Mouse (Mus musculus): ENCODE measurements around the gene Ankrd11. TPM values are rescaled to one million over a fixed set of nuclear protein-coding genes. Genes with fewer than 3 reads are reported as not detected.

The Ankrd11 gene
- polyA plus RNA-seq, 2 experiments, result 65.3 to 83.7 TPM

DNA sequence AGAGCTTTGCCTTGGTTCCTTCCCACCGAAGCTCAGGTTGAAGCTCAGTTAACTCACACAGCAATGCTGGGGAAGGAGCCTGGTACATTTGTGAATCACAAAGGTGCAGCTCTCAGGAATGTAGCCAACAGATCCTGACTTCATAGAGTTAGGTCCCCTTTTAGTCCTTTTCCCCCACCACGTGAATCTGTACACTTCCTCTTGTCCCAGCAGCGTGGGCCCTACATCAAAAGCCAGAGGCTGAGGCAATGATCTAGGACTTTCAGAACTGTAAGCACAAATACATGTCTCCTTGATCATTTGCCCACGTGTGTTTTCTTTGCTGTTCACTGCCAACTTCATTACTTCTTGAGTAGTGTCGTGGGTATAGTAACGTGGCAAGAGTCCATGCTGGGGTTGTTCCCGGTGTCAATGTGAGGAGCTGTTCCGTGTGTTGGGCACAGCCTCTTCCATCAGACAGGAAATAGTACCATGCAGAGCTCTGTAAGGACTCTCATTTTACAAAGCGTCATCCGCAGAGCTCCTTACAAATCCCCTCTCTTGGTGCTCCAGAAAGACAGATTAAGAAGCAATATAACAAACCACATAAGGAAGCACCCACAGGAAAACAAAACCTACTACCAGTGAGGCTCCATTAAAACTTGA is 62.1 kb downstream of the Ankrd11 start:
- Histone ChIP-seq H3K27ac (replicated peaks; ENCODE audit: low read depth, low read length) (no peak overlapping the region), H3K9ac (ENCODE audit: low read depth, low read length, severe bottlenecking) (no peak overlapping the region), H3K36me3 (ENCODE audit: control insufficient read depth, insufficient read depth, low read length) (no peaks in the 10 kb centered on the region), H3K4me1 (ENCODE audit: control insufficient read depth, insufficient read depth, low read length) (peaks cover 25% of the 10 kb centered on the region), H3K4me3 (replicated peaks; ENCODE audit: low read length) (no peak overlapping the region), H3K27me3 (ENCODE audit: control insufficient read depth, insufficient read depth, low read length) (no peaks in the 10 kb centered on the region), H3K4me2 (replicated peaks; ENCODE audit: low read depth, low read length, severe bottlenecking) (no peak overlapping the region), H3K9me3 (ENCODE audit: control insufficient read depth, low read length) (no peaks in the 10 kb centered on the region)
- DNase-seq (ENCODE audit: low spot score) (no peak), ATAC-seq (ENCODE audit: low FRiP score, low read depth) (no peak)
- TF ChIP-seq POLR2A (IDR thresholded peaks at IDR 0.05; ENCODE audit: borderline replicate concordance, extremely low read depth, insufficient read depth, insufficient read length), result no peak
- 61% methylated on average over 10 of the region's 10 CpGs for WGBS

DNA sequence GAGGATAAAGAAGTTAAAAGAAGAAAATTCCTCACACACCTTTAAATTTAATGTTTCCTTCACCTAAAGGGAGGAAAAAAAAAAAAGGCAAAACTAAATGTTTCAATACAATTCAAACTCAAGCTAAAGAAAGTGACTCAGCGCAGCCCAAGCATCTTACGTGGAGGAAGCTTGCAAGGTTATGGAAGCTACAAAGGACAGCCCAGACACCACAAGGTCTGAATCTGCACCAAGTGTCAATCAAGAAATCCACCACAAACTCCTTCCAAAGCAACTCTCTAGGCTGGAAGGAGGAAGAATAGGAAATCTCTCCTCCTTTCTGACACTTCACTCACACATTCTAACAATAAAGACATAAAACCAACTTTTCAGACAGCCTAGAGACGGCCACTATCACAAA is 62.7 kb downstream of the Ankrd11 start:
- 86% methylated on average over 3 of the region's 3 CpGs for WGBS
- Histone ChIP-seq H3K9ac (ENCODE audit: low read depth, low read length, severe bottlenecking) (no peak overlapping the region), H3K4me1 (ENCODE audit: control insufficient read depth, insufficient read depth, low read length) (peaks cover 25% of the 10 kb centered on the region), H3K4me2 (replicated peaks; ENCODE audit: low read depth, low read length, severe bottlenecking) (no peak overlapping the region), H3K9me3 (ENCODE audit: control insufficient read depth, low read length) (no peaks in the 10 kb centered on the region), H3K27me3 (ENCODE audit: control insufficient read depth, insufficient read depth, low read length) (no peaks in the 10 kb centered on the region), H3K4me3 (replicated peaks; ENCODE audit: low read length) (no peak overlapping the region), H3K27ac (replicated peaks; ENCODE audit: low read depth, low read length) (no peak overlapping the region), H3K36me3 (ENCODE audit: control insufficient read depth, insufficient read depth, low read length) (peaks cover 3% of the 10 kb centered on the region; the same call in 1 of the 2 replicates)
- DNase-seq (ENCODE audit: low spot score), result no peak
- ATAC-seq (ENCODE audit: low FRiP score, low read depth), result no peak
- no peak for TF ChIP-seq POLR2A (IDR thresholded peaks at IDR 0.05; ENCODE audit: borderline replicate concordance, extremely low read depth, insufficient read depth, insufficient read length)

DNA sequence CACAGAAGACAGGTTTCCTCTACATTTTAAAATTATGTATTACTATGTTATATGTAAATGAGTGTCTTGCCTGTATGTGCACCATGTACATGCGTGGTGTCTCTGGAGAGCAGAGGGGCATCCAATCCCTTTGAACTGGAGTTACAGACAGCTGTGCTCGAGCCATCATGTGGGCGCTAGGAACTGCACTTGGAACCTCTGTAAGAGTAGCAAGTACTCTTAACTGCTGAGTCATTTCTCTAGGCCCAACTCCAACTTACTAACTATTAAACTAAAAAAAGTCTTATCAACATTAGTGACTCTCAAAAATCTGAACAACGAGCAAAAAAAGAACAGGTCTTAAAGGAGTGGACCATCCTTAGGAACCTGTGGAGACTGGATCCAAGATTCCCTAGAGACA is 66.0 kb downstream of the Ankrd11 start:
- no peak overlapping the region for H3K27ac ChIP-seq (replicated peaks; ENCODE audit: low read depth, low read length)
- no peak overlapping the region for H3K4me2 ChIP-seq (replicated peaks; ENCODE audit: low read depth, low read length, severe bottlenecking)
- ATAC-seq (ENCODE audit: low FRiP score, low read depth) (no peak), DNase-seq (ENCODE audit: low spot score) (no peak)
- no peak overlapping the region for H3K9ac ChIP-seq (ENCODE audit: low read depth, low read length, severe bottlenecking)
- TF ChIP-seq POLR2A (IDR thresholded peaks at IDR 0.05; ENCODE audit: borderline replicate concordance, extremely low read depth, insufficient read depth, insufficient read length), result no peak
- H3K27me3 ChIP-seq (ENCODE audit: control insufficient read depth, insufficient read depth, low read length), result no peaks in the 10 kb centered on the region
- WGBS, result 98% methylated on average over 4 of the region's 4 CpGs
- H3K4me1 ChIP-seq (ENCODE audit: control insufficient read depth, insufficient read depth, low read length), result peaks cover 14% of the 10 kb centered on the region
- H3K36me3 ChIP-seq (ENCODE audit: control insufficient read depth, insufficient read depth, low read length), result peaks cover 18% of the 10 kb centered on the region; the same call in 1 of the 2 replicates
- H3K4me3 ChIP-seq (replicated peaks; ENCODE audit: low read length), result no peak overlapping the region
- no peaks in the 10 kb centered on the region for H3K9me3 ChIP-seq (ENCODE audit: control insufficient read depth, low read length)

DNA sequence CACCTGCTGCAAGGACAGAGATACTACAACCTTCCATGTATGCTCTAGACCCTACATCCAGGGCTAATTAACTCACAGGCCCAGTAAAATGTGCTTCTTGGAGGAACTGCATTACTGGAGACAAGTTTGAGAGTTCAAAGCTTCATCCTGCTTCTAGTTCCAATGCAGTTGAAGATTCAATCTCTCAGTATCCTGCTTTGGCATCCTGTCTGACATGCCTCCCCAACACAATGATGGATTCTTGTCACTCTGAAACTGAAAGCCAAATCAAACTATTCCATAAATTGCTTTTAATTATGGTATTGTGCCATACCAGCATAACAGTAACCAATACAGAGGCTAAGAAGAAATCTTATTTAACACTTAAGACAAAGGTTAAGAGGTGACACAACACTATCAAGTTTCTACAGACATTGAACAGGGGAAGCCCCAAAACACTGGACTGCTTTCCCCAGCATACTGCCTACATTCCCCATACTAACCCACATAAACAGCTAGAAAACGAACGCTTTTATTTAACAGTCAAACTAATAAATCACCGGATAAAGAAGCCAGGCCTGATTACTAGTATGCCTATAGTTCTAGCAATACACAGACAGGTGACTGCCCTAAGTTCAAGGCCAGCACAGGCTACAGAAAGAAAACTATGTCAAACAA is 72.0 kb downstream of the Ankrd11 start:
- no peak for DNase-seq (ENCODE audit: low spot score)
- Histone ChIP-seq H3K4me3 (replicated peaks; ENCODE audit: low read length) (no peak overlapping the region), H3K4me1 (ENCODE audit: control insufficient read depth, insufficient read depth, low read length) (no peaks in the 10 kb centered on the region), H3K9ac (ENCODE audit: low read depth, low read length, severe bottlenecking) (no peak overlapping the region), H3K27me3 (ENCODE audit: control insufficient read depth, insufficient read depth, low read length) (no peaks in the 10 kb centered on the region), H3K9me3 (ENCODE audit: control insufficient read depth, low read length) (no peaks in the 10 kb centered on the region), H3K27ac (replicated peaks; ENCODE audit: low read depth, low read length) (no peak overlapping the region), H3K36me3 (ENCODE audit: control insufficient read depth, insufficient read depth, low read length) (peaks cover 32% of the 10 kb centered on the region), H3K4me2 (replicated peaks; ENCODE audit: low read depth, low read length, severe bottlenecking) (no peak overlapping the region)
- TF ChIP-seq POLR2A (IDR thresholded peaks at IDR 0.05; ENCODE audit: borderline replicate concordance, extremely low read depth, insufficient read depth, insufficient read length), result no peak
- no peak for ATAC-seq (ENCODE audit: low FRiP score, low read depth)
- WGBS, result 66% methylated on average over 3 of the region's 3 CpGs

DNA sequence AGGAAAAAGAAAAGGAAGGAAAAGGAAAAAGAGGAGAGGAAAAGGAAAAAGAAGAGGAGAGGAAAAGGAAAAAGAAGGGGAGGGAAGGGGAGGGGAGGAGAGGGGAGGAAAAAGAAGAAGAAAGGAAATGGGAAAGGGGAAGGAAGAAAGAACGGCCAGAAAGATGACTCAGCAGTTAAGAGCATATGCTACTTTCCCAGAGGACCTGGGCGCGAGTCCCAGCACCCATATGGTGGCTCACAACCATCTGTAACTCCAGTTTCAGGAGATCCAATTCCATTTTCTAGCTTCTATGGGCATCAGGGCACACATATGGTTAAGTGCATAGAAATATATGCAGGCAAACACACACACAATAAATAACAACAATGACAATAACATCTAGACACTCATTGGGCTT is 73.9 kb downstream of the Ankrd11 start:
- H3K4me3 ChIP-seq (replicated peaks; ENCODE audit: low read length), result no peak overlapping the region
- H3K9me3 ChIP-seq (ENCODE audit: control insufficient read depth, low read length), result no peaks in the 10 kb centered on the region
- H3K27me3 ChIP-seq (ENCODE audit: control insufficient read depth, insufficient read depth, low read length), result no peaks in the 10 kb centered on the region
- H3K36me3 ChIP-seq (ENCODE audit: control insufficient read depth, insufficient read depth, low read length), result peaks cover 19% of the 10 kb centered on the region
- ATAC-seq (ENCODE audit: low FRiP score, low read depth) (no peak), DNase-seq (ENCODE audit: low spot score) (no peak)
- no peak for TF ChIP-seq POLR2A (IDR thresholded peaks at IDR 0.05; ENCODE audit: borderline replicate concordance, extremely low read depth, insufficient read depth, insufficient read length)
- H3K9ac ChIP-seq (ENCODE audit: low read depth, low read length, severe bottlenecking), result no peak overlapping the region
- WGBS, result 85% methylated on average over 3 of the region's 3 CpGs
- H3K27ac ChIP-seq (replicated peaks; ENCODE audit: low read depth, low read length), result no peak overlapping the region
- no peak overlapping the region for H3K4me2 ChIP-seq (replicated peaks; ENCODE audit: low read depth, low read length, severe bottlenecking)
- H3K4me1 ChIP-seq (ENCODE audit: control insufficient read depth, insufficient read depth, low read length), result no peaks in the 10 kb centered on the region
